ENCODE assay signal across 9 mouse cellular contexts in the genomic region with DNA sequence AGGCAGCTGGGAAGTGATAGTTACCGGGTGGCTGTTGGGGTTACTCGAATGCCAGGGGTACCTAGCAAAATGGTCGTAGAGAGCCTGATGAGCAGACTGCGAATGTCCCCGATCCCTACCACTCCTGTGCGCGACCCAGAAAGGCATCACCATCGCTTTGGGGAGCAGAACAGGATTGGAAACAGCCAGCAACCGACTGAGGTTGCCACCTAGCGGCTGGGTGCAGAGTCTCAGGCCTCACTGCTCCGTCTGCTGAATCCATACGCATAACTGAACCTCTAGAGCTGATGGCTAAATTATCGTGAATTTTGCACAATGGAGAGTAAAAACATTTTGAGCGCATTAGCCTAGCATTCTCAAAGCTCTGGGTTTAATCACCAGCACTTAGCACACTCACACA. TPM values are rescaled to one million over a fixed set of nuclear protein-coding genes. Genes with fewer than 3 reads are reported as not detected.
DNase-seq lines count a peak whose midpoint lies in the region; ATAC-seq and TF ChIP-seq lines count a peak whose summit lies in the region.
"Had no signal": no experiment of that assay in that cellular context is flagged by ENCODE, and none has a peak within 500 bp of the region (broad histone marks: within the 10 kb centered on the region; RNA-seq: fewer than 3 reads in every experiment).

No protein-coding gene starts in this region.

- H3K9me3 ChIP-seq in hindbrain, embryonic 10.5 days: no peaks in the 10 kb centered on the region
- H3K9me3 ChIP-seq in hindbrain, embryonic 13.5 days: no peaks in the 10 kb centered on the region
- no peaks in the 10 kb centered on the region for H3K9me3 ChIP-seq in limb, embryonic 10.5 days (replicated peaks)
- H3K9me3 ChIP-seq: neural tube, embryonic 12.5 days had no signal

- peak; percentile 27 for DNase-seq in hindbrain, embryonic 10.5 days (ENCODE audit: low spot score)
- DNase-seq in adrenal gland, postnatal 10 days: peak; percentile 51
- peak; percentile 54 for DNase-seq in limb, embryonic 10.5 days (ENCODE audit: low spot score)
- DNase-seq in thymus, postnatal 36 days: peak; percentile 22
- DNase-seq in urinary bladder, adult 18-20 months (ENCODE audit: low spot score in 2 of 2): no peak
- DNase-seq in spleen, adult 18-20 months: no peak

- no peak overlapping the region for H3K4me3 ChIP-seq in hindbrain, embryonic 10.5 days
- H3K4me3 ChIP-seq in hindbrain, embryonic 13.5 days: no peak overlapping the region
- no peak overlapping the region for H3K4me3 ChIP-seq in C2C12 (ENCODE audit: insufficient read depth, poor library complexity, severe bottlenecking)
- H3K4me3 ChIP-seq in limb, embryonic 10.5 days: no peak overlapping the region
- H3K4me3 ChIP-seq: neural tube, embryonic 12.5 days had no signal

- H3K36me3 ChIP-seq in hindbrain, embryonic 10.5 days: no peaks in the 10 kb centered on the region
- no peaks in the 10 kb centered on the region for H3K36me3 ChIP-seq in hindbrain, embryonic 13.5 days
- no peaks in the 10 kb centered on the region for H3K36me3 ChIP-seq in C2C12 (ENCODE audit: control insufficient read depth, insufficient read depth)
- no peaks in the 10 kb centered on the region for H3K36me3 ChIP-seq in limb, embryonic 10.5 days
- H3K36me3 ChIP-seq: neural tube, embryonic 12.5 days had no signal

- H3K79me3 ChIP-seq in C2C12 (ENCODE audit: low read depth): no peaks in the 10 kb centered on the region

- no peak for ATAC-seq in hindbrain, embryonic 13.5 days (ENCODE audit: low FRiP score)

- no peak overlapping the region for H3K9ac ChIP-seq in hindbrain, embryonic 13.5 days
- H3K9ac ChIP-seq: neural tube, embryonic 12.5 days had no signal

- no peak overlapping the region for H3K4me2 ChIP-seq in hindbrain, embryonic 13.5 days
- H3K4me2 ChIP-seq: neural tube, embryonic 12.5 days had no signal

- 29% methylated on average over 14 of the region's 14 CpGs for WGBS in hindbrain, embryonic 10.5 days
- WGBS in hindbrain, embryonic 13.5 days: 28% methylated on average over 14 of the region's 14 CpGs
- 29% methylated on average over 14 of the region's 14 CpGs for WGBS in limb, embryonic 10.5 days

- no peak overlapping the region for H3K27ac ChIP-seq in hindbrain, embryonic 10.5 days
- H3K27ac ChIP-seq in hindbrain, embryonic 13.5 days: no peak overlapping the region
- no peak overlapping the region; the same call in 1 of the 2 replicates for H3K27ac ChIP-seq in limb, embryonic 10.5 days
- H3K27ac ChIP-seq: neural tube, embryonic 12.5 days had no signal

- H3K79me2 ChIP-seq in C2C12 (ENCODE audit: control insufficient read depth, insufficient read depth): no peaks in the 10 kb centered on the region

- H3K4me1 ChIP-seq in hindbrain, embryonic 10.5 days (replicated peaks): no peaks in the 10 kb centered on the region
- H3K4me1 ChIP-seq in hindbrain, embryonic 13.5 days (replicated peaks): no peaks in the 10 kb centered on the region
- H3K4me1 ChIP-seq in limb, embryonic 10.5 days: peaks cover 11% of the 10 kb centered on the region
- H3K4me1 ChIP-seq: neural tube, embryonic 12.5 days had no signal

- H3K27me3 ChIP-seq in hindbrain, embryonic 10.5 days (ENCODE audit: insufficient read depth, poor library complexity, severe bottlenecking): no peaks in the 10 kb centered on the region
- 0 out of 2 replicates have a peak, but pooled peaks cover 4% of the 10 kb centered on the region for H3K27me3 ChIP-seq in hindbrain, embryonic 13.5 days
- H3K27me3 ChIP-seq in C2C12 (ENCODE audit: control insufficient read depth, insufficient read depth, insufficient read length): no peaks in the 10 kb centered on the region
- no peaks in the 10 kb centered on the region for H3K27me3 ChIP-seq in limb, embryonic 10.5 days (ENCODE audit: low read depth, poor library complexity, severe bottlenecking)
- H3K27me3 ChIP-seq: neural tube, embryonic 12.5 days had no signal

- peak; percentile 48 for TF ChIP-seq CTCF in C2C12 (IDR thresholded peaks at IDR 0.05; ENCODE audit: control insufficient read depth, insufficient read depth, insufficient read length)

- no peak overlapping the region for H3ac ChIP-seq in C2C12 (ENCODE audit: control insufficient read depth, insufficient read length, low read depth)

TF ChIP-seq in C2C12, 6 proteins besides CTCF, POLR2A, EP300 and RAD21:
- TF ChIP-seq MYOD1 (IDR thresholded peaks at IDR 0.05; ENCODE audit: control insufficient read depth, insufficient read length, low read depth) (no peak), MYOG (IDR thresholded peaks at IDR 0.05; ENCODE audit: control insufficient read depth, extremely low read depth, insufficient read length) (no peak), CEBPB (IDR thresholded peaks at IDR 0.05; ENCODE audit: low read depth) (no peak), FOSL1 (IDR thresholded peaks at IDR 0.05; ENCODE audit: insufficient read depth, low read length, poor library complexity, severe bottlenecking) (no peak)

RNA-seq across cellular contexts. Expression of a gene that starts 17.8 kb away (rescaled TPM):
- 0.72 and 0.83 TPM in 2 replicates for polyA plus RNA-seq in hindbrain, embryonic 10.5 days (2016; fragmentation: Nextera tagmentation; extraction: Ambion mirVana)
- not detected in 2 replicates for polyA plus RNA-seq in hindbrain, embryonic 13.5 days (2015; fragmentation: Nextera tagmentation; extraction: Ambion mirVana)
- 0.95 TPM for polyA plus RNA-seq in C2C12 (2012; fragmentation: generic; extraction: Trizol)
- not detected for total RNA-seq in adrenal gland, postnatal 10 days (2021)
- 1.3 and 1.7 TPM in 2 replicates for polyA plus RNA-seq in limb, embryonic 10.5 days (2016; fragmentation: Nextera tagmentation; extraction: Ambion mirVana)

RNA-seq across cellular contexts. Expression of a gene that starts 22.2 kb away (rescaled TPM):
- 0.24 TPM in 1 of 2 replicates, not detected in the other for polyA plus RNA-seq in hindbrain, embryonic 10.5 days (2016; fragmentation: Nextera tagmentation; extraction: Ambion mirVana)
- polyA plus RNA-seq in hindbrain, embryonic 13.5 days (2015; fragmentation: Nextera tagmentation; extraction: Ambion mirVana): 0.26 and 0.48 TPM in 2 replicates
- 0.16 TPM for polyA plus RNA-seq in C2C12 (2012; fragmentation: generic; extraction: Trizol)
- total RNA-seq in adrenal gland, postnatal 10 days (2021): under 1 TPM; 0.70 to 0.99 TPM
- polyA plus RNA-seq in limb, embryonic 10.5 days (2016; fragmentation: Nextera tagmentation; extraction: Ambion mirVana): 0.20 TPM in 1 of 2 replicates, not detected in the other

RNA-seq across cellular contexts. Expression of a gene that starts 35.4 kb away (rescaled TPM):
- not detected in 2 replicates for polyA plus RNA-seq in hindbrain, embryonic 10.5 days (2016; fragmentation: Nextera tagmentation; extraction: Ambion mirVana)
- polyA plus RNA-seq in hindbrain, embryonic 13.5 days (2015; fragmentation: Nextera tagmentation; extraction: Ambion mirVana): not detected in 2 replicates
- 0.04 TPM for polyA plus RNA-seq in C2C12 (2012; fragmentation: generic; extraction: Trizol)
- under 1 TPM in 1 of 2 experiments, not detected in 1; 0.24 TPM for total RNA-seq in adrenal gland, postnatal 10 days (2021)
- not detected in 2 replicates for polyA plus RNA-seq in limb, embryonic 10.5 days (2016; fragmentation: Nextera tagmentation; extraction: Ambion mirVana)
- polyA plus RNA-seq: neural tube, embryonic 12.5 days had no signal

RNA-seq across cellular contexts. Expression of a gene that starts 57.6 kb away (rescaled TPM):
- 90.8 and 93.0 TPM in 2 replicates for polyA plus RNA-seq in hindbrain, embryonic 10.5 days (2016; fragmentation: Nextera tagmentation; extraction: Ambion mirVana)
- 82.3 and 85.7 TPM in 2 replicates for polyA plus RNA-seq in hindbrain, embryonic 13.5 days (2015; fragmentation: Nextera tagmentation; extraction: Ambion mirVana)
- 41.5 TPM for polyA plus RNA-seq in C2C12 (2012; fragmentation: generic; extraction: Trizol)
- 10 to 100 TPM; 19.1 to 23.0 TPM for total RNA-seq in adrenal gland, postnatal 10 days (2021)
- 106 and 113 TPM in 2 replicates for polyA plus RNA-seq in limb, embryonic 10.5 days (2016; fragmentation: Nextera tagmentation; extraction: Ambion mirVana)

Comparison
In these comparisons a context has a peak if more than half of its experiments do, and no peak if none do; other contexts are left out.
1. DNase-seq: peak in hindbrain, embryonic 10.5 days (single experiment), adrenal gland, postnatal 10 days (single experiment), limb, embryonic 10.5 days (single experiment) and thymus, postnatal 36 days (2 of 2); none in urinary bladder, adult 18-20 months (0 of 2) and spleen, adult 18-20 months (0 of 2).